Mouse (Mus musculus) E14TG2a.4 (cell line): ENCODE data around the gene Bag1.

ENCODE experiments used
- CTCF ChIP-seq: conservative IDR thresholded peaks from 2 replicates; pipeline ENCODE4 v1.5.1; 2014; ENCODE audit warnings: low read length
- NANOG ChIP-seq: IDR thresholded peaks from 2 replicates; pipeline ENCODE4 v1.6.1; 2014; ENCODE audit warnings: borderline replicate concordance, low read length, mixed read lengths
- POU5F1 ChIP-seq: IDR thresholded peaks from 2 replicates; pipeline ENCODE4 v1.6.1; 2014; ENCODE audit warnings: low read length, borderline replicate concordance

- no peak for TF ChIP-seq CTCF
- no peak for TF ChIP-seq NANOG
- no peak for TF ChIP-seq POU5F1
These were observed 58.1 kb downstream of the Bag1 start for GRCm38 (mm10) chr4:40889983-40890382.
